Mouse (Mus musculus) kidney, postnatal 10 days (tissue): ENCODE measurements at regions not wholly inside any gene's neighbourhood (a gene's known extent, or its start where the extent isn't known, plus 50 kb on each side); places are given as distances from the start of the nearest gene placed in this dataset.
"Not testable (repeated sequence)": the region's sequence is repeated elsewhere in the genome, so short reads cannot be mapped to it uniquely, and the experiment has no call there.

Experiments
- DNase-seq: peaks from one replicate; pipeline ENCODE4 v3.0.0; 2021; ENCODE audit warnings: mixed read lengths

DNA sequence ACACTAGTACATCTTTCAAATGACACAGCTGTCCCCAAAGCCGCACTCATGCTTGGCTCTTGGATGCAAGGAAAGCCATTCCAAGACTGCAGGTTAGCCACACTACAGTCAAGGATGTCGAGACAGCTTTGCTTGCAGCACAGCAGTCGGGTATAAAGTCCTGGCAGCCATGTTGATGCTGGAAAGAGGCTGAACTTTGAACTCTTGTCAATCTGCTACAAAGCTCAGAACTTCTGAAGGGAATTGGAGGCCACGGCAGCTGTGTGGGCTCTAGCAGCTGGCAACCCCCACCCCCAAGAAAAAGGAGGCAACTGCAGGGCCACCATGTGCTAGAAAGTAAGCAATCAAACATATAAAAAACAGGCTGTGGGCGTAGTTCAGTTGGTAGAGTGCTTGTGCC is 90.0 kb upstream of the Zcchc2 start:
- no peak for DNase-seq

- no peak for DNase-seq
Measured at GRCm38 (mm10) chr1:105900920-105901319, 89.3 kb upstream of the Zcchc2 start.

- no peak for DNase-seq
Measured at GRCm38 (mm10) chr1:105903286-105904115, 86.7 kb upstream of the Zcchc2 start.

- no peak for DNase-seq
Measured at GRCm38 (mm10) chr1:105904737-105905136, 85.5 kb upstream of the Zcchc2 start.

DNA sequence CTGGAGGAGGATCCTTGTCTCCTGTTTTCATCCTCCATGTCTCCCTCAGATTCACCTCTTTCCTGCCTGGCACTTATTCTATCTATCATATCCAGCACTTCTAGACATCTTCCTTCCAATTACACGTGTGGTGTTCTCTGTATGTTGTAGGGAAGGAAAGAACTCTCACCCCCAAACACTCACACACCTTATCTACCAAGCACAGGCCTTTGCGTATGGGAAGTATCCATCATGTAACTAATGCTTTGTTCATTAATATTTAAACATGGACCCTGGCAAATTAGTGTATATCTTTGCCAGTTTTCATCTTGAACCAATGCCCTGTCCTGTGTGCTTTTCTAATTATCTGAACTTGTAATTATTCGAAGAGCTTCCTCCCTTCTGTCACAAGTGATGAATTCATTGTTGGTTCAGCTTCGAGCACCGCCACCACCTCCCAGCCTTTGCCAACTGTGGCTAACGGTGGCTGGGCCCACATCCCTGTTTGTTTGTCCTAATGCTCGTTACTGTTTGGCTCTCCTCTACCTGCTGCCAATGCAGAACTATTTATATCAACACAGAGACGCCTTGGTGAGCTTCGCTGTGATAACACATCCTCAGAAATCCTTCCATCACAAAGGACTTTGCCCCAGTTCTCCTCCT is 84.3 kb upstream of the Zcchc2 start:
- DNase-seq: no peak

- peak; percentile 56 for DNase-seq
Measured at GRCm38 (mm10) chr1:105906427-105906798, 83.8 kb upstream of the Zcchc2 start.

- DNase-seq: peak; percentile 18
Measured at GRCm38 (mm10) chr1:105908029-105908876, 82.0 kb upstream of the Zcchc2 start.

DNA sequence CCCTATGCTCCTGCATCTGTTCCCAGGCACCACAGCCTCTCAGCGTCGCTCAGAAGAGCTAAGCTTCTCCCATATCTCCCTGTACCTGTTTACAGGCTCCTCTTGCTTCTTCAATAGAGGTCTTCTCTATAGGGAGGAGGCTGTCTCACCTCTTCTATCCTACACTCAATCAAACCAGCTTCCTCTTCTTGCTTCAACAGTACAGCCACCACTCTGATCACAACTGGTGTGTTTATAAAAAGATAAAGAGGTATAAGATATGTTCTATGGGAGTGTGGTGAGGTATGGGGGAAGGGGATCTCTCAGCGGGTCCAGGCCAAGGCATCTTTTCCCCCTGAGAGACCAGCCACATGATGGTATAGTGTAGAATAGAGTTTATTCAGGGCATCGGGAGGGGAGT is 81.1 kb upstream of the Zcchc2 start:
- no peak for DNase-seq

GRCm38 (mm10) chr1:105911714-105912113 is 78.5 kb upstream of the Zcchc2 start:
- no peak for DNase-seq

DNA sequence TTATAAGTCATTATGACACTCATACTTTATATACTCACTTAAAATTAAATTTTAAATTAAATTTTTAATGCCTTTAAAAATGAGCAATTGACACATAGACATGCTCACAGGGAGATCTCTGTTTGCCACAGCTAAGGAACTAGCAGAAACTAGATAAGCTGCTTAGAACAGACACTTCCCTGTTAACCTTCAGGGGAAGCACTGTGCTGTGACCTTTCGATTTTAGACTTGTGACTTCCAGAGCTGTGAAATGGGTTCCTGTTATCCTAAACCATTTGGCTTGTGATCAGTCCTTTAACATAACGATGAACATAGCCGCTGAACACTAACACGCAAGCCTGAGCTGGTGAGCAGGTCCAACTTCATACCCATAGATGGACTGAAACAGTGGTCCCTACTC is 68.4 kb upstream of the Zcchc2 start:
- DNase-seq: no peak

DNA sequence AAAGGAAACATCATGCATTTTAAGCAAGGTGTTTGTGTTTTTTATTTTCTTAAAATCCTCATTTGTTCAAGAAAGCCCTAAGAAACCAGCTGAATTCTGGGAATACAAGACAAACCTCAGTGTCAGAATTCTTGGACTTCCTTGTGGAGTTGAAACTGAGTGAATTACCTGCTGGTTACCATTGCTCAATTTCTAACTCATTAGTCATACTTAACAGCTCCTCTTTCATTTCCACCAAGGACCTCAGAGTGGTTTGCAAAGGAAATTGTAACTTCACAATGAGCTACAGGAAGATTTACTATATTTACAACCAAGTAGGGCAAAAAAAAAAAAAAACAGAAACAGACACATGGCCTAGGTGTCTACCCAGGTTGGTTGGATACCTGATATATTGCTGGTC is 67.6 kb upstream of the Zcchc2 start:
- DNase-seq: no peak

- no peak for DNase-seq
Measured at GRCm38 (mm10) chr1:105923001-105923400, 67.2 kb upstream of the Zcchc2 start.

GRCm38 (mm10) chr1:105925617-105926370 is 64.4 kb upstream of the Zcchc2 start:
- no peak for DNase-seq

DNA sequence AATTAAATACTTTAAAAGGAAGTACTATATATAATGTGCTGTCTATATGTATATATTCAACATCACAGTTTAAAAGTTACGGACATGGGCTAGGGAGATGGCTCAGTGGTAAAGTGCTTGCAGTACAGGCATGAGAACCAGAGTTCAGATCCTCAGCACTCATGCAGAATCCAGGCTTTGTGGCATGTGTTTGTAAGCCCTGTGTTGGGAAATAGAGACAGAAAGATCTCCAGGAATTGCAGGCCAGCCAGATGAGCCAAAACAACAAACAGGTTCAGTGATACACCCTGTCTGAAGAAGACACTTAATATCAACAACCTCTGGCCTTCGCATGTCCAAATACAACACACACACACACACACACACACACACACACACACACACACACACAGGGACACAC is 63.3 kb upstream of the Zcchc2 start:
- no peak for DNase-seq

GRCm38 (mm10) chr1:105930841-105931240 is 59.4 kb upstream of the Zcchc2 start:
- DNase-seq: no peak

DNA sequence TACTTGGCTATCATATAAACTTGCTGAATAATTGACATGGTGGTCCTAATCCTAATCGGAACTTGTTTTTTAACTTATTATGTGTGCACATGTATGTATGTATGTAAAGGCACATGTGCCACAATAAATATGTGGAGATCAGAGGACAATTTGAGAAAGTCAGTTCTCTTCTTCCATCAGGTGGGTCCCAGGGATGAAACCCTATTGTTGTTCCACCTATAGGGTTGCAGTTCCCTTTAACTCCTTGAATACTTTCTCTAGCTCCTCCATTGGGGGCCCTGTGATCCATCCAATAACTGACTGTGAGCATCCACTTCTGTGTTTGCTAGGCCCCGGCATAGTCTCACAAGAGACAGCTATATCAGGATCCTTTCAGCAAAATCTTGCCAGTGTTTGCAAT is 56.0 kb upstream of the Zcchc2 start:
- DNase-seq: not testable (repeated sequence)
